Mouse (Mus musculus): ENCODE measurements at regions not wholly inside any gene's neighbourhood (a gene's known extent, or its start where the extent isn't known, plus 50 kb on each side); places are given as distances from the start of the nearest gene placed in this dataset.

GRCm38 (mm10) chr4:80691774-80692485 is 142.0 kb upstream of the Tyrp1 start:
- no peak for DNase-seq (ENCODE audit: low read depth, low spot score)

DNA sequence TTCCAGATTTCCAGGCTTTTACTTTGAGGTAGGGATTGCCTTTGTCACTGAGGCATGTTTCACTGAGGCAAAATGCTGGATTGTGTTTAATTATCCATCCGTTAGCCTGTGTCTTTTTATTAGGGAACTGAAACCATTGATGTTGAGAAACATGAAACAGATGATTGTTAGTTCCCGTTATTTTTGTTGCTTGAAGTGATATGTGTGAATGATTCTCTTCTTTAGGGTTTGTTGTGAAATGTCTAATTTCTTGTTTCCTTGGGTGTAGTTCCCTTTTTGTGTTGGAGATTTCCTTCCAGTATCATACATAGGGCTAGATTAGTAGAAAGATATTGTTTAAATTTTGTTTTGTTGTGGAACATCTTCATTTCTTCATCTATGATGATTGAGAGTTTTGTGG is 121.2 kb upstream of the Tyrp1 start:
- DNase-seq (ENCODE audit: low read depth, low spot score): no peak

- peak; percentile 21 for DNase-seq (ENCODE audit: low read depth, low spot score)
These were observed 88.8 kb upstream of the Tyrp1 start for GRCm38 (mm10) chr4:80744975-80745734.

DNA sequence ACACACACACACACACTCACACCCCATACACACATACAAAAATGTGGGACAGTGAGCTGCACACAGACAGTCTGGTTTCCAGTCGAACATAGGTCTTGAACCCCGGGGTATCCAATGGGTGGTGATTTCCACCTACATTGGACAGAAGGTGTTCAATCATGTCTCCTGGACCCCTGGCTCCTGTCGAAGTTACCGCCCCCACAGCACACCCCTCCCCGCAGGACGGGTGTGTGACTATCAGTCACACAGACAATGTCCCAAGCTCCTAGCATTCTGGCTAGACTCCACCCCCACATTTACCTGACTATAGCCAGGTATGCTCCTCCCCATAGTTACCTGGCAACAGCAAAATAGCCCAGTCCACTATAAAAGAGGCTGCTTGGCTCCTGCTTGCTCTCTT is 81.7 kb upstream of the Tyrp1 start:
- DNase-seq (ENCODE audit: low read depth, low spot score): no peak

- DNase-seq (ENCODE audit: low read depth, low spot score): no peak
These were observed 77.8 kb upstream of the Tyrp1 start for GRCm38 (mm10) chr4:80756114-80756513.

DNA sequence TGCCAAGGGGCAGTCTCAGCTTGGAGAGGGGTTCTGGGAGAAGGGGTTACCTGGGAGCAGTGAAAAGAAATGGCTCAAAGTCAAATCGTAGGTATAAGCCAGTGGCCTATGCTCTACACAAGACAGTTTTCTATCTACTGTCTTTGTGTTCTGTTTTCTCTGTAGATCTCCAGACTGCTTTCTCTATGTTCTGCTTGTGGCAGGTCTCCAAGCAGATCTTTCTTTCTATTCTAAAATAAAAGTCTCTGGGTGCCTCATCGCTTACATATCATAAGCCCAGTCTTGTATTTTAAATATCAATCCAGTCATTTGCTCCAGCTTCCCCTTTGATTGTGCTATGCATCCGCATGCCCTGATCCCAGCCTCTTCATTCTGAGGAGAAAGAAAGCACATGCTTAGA is 69.9 kb upstream of the Tyrp1 start:
- no peak for DNase-seq (ENCODE audit: low read depth, low spot score)

- peak; percentile 79 for DNase-seq (ENCODE audit: low read depth, low spot score)
These were observed 68.1 kb upstream of the Tyrp1 start for GRCm38 (mm10) chr4:80765781-80766180.

GRCm38 (mm10) chr4:80767447-80767846 is 66.5 kb upstream of the Tyrp1 start:
- DNase-seq (ENCODE audit: low read depth, low spot score): no peak

All from mesoderm, embryonic 11.5 days (tissue).